Mouse (Mus musculus): ENCODE data around the gene Pithd1. TPM values are rescaled to one million over a fixed set of nuclear protein-coding genes. Genes with fewer than 3 reads are reported as not detected.
"Not testable (repeated sequence)": the region's sequence is repeated elsewhere in the genome, so short reads cannot be mapped to it uniquely, and the experiment has no call there.

Pithd1 gene
- polyA plus RNA-seq, 1 experiment from 2014 or later: 56.7 TPM

DNA sequence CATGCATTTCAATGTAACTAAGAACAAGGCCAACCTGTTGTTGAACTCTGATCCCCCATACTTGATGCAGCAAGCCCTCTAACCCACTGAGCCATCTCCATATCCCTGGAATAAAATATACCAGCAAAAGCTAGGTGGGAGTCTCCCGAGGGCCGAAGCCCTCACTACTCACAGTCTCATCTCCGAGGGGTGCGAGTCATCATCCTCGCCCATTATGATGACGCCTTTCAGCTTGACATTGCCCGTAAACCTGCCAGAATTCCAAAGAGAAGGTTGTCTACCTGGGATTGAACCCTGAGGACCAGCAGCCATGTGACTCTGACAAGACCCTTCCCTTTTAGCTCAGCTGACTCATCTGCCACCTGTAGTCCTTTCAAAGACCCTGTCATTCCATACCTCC, 1.3 kb downstream of the Pithd1 start:
- no peak overlapping the region for H3K27ac ChIP-seq (replicated peaks)
- peak overlapping the region; percentile 71 for H3K4me2 ChIP-seq (replicated peaks)
- H3K9me3 ChIP-seq (replicated peaks): no peaks in the 10 kb centered on the region
- peaks cover 27% of the 10 kb centered on the region for H3K36me3 ChIP-seq
- peaks cover 18% of the 10 kb centered on the region for H3K4me1 ChIP-seq
- no peaks in the 10 kb centered on the region for H3K27me3 ChIP-seq
- no peak overlapping the region for H3K9ac ChIP-seq
- peak overlapping the region; percentile 97 for H3K4me3 ChIP-seq (replicated peaks)
- ATAC-seq (ENCODE audit: insufficient number of reproducible peaks, low FRiP score, low TSS enrichment, low read depth): no peak
- WGBS: 85% methylated on average over 7 of the region's 7 CpGs

DNA sequence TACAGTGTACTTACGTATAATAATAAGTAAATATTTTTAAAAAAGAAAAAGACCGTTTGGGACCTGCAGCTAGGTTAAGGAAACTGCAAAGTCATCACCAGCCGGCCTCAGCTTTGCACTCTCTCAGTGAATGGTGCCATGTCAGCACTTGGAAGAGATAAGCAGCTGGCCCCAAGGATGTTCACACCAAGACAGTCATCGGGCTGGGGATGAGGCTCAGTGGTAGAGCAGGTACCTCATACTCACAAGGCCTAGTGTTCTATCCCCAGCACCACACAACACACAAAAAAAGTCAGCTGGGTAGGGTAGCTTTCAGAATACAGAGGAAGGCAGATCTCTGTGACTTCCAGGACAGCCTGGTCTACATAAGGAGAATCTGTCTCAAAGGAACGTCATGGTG, 1.9 kb downstream of the Pithd1 start:
- no peak for ATAC-seq (ENCODE audit: insufficient number of reproducible peaks, low FRiP score, low TSS enrichment, low read depth)
- Histone ChIP-seq H3K27me3 (no peaks in the 10 kb centered on the region), H3K27ac (replicated peaks) (no peak overlapping the region), H3K4me1 (peaks cover 18% of the 10 kb centered on the region), H3K4me2 (replicated peaks) (peak overlapping the region; percentile 71; the same call in 1 of the 2 replicates), H3K9ac (no peak overlapping the region), H3K36me3 (peaks cover 27% of the 10 kb centered on the region), H3K4me3 (replicated peaks) (no peak overlapping the region), H3K9me3 (replicated peaks) (no peaks in the 10 kb centered on the region)
- 84% methylated on average over 5 of the region's 5 CpGs for WGBS

DNA sequence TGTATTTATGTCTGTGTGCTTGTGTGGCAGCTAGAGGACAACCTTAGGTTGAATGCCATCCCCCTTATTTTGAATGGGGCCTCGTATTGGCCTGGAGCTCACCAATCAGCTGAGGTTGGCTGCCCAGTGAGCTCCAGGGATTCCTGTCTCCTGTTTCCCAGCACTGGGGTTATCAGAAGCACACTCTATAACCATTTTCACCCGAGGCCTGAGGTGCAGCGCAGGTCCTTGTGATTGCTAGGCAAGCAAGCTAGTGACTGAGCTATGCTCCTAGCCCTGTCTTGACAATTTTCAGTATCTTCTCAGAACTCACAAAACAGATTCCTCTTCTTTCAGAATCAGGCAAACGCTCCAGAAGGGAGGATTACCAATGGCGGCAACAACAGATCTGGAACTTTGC, 2.5 kb downstream of the Pithd1 start:
- 87% methylated on average over 5 of the region's 5 CpGs for WGBS
- no peaks in the 10 kb centered on the region for H3K9me3 ChIP-seq (replicated peaks)
- H3K27me3 ChIP-seq: no peaks in the 10 kb centered on the region
- H3K36me3 ChIP-seq: peaks cover 27% of the 10 kb centered on the region
- H3K9ac ChIP-seq: no peak overlapping the region
- peaks cover 18% of the 10 kb centered on the region for H3K4me1 ChIP-seq
- H3K4me3 ChIP-seq (replicated peaks): no peak overlapping the region
- no peak overlapping the region for H3K27ac ChIP-seq (replicated peaks)
- H3K4me2 ChIP-seq (replicated peaks): no peak overlapping the region
- ATAC-seq (ENCODE audit: insufficient number of reproducible peaks, low FRiP score, low TSS enrichment, low read depth): no peak

DNA sequence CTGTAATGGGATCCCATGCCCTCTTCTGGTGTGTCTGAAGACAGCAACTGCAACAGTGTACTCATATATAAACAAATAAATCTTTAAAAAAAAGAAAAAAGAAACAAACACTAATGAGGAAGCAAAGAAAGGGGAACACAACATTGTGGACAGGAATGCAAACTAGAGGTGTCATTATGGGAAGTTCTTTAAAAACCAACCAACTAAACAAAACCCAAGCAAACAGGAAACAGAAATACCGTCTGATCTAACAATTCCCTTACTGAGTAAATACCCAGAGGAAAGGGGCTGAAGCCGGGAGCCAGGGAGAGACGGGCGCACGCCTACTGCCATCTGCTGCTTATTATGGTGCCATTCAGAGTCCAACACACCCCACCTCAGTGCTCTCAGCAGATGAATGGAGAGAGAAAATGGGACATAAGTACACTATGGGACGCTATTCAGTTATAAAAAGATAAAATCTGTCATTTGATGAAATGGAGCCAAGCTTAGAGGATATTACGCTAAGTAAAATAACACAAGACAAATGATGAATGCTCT, 5.5 kb downstream of the Pithd1 start:
- Histone ChIP-seq H3K4me3 (replicated peaks) (no peak overlapping the region), H3K27me3 (no peaks in the 10 kb centered on the region), H3K4me1 (peaks cover 14% of the 10 kb centered on the region), H3K9me3 (replicated peaks) (no peaks in the 10 kb centered on the region), H3K27ac (replicated peaks) (0 out of 2 replicates have a peak overlapping the region, but pooled peaks have one; percentile 5), H3K36me3 (peaks cover 44% of the 10 kb centered on the region), H3K4me2 (replicated peaks) (no peak overlapping the region), H3K9ac (no peak overlapping the region)
- ATAC-seq (ENCODE audit: insufficient number of reproducible peaks, low FRiP score, low TSS enrichment, low read depth): no peak
- WGBS: 40% methylated on average over 7 of the region's 7 CpGs

DNA sequence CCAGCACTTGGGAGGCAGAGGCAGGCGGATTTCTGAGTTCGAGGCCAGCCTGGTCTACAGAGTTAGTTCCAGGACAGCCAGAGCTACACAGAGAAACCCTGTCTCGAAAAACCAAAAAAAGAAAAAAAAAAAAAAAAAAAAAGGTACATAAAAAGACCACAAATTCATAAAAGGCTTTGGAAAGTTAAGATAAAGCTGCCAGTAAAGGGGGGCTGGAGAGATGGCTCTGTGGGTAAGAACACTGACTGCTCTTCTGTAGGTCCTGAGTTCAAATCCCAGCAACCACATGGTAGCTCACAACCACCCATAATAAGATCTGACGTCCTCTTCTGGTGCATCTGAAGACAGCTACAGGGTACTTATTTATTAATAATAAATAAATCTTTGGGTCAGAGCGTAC, 6.8 kb downstream of the Pithd1 start:
- WGBS: 93% methylated on average over 5 of the region's 5 CpGs
- H3K4me2 ChIP-seq (replicated peaks); H3K27me3 ChIP-seq: not testable (repeated sequence)

DNA sequence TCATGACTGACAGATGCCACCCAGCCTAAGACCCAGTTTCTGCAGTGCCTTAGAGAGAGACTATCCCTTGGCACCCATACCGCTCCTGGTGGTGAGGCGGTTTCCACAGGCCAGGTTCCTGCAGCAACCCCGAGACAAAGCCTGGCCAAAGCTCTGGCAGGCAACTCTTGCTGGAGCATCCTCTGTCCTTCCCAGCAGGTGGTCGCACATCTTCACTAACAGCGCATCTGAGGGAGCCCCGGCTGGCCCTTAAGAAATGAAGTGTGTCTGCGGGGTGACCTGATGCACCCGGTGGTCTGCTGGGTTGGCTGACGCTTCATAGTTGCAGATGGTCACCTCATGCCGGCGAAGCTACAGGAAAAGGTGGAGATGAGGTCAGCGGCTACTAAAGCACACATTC, 10.9 kb downstream of the Pithd1 start:
- no peak for ATAC-seq (ENCODE audit: insufficient number of reproducible peaks, low FRiP score, low TSS enrichment, low read depth)
- WGBS: 93% methylated on average over 12 of the region's 12 CpGs
- H3K36me3 ChIP-seq: peaks cover 38% of the 10 kb centered on the region

More for the DNA sequence above, 6.8 kb downstream of the Pithd1 start:
- peaks cover 57% of the 10 kb centered on the region for H3K36me3 ChIP-seq
- H3K9me3 ChIP-seq (replicated peaks); H3K4me3 ChIP-seq (replicated peaks); H3K27ac ChIP-seq (replicated peaks); ATAC-seq (ENCODE audit: insufficient number of reproducible peaks, low FRiP score, low TSS enrichment, low read depth); H3K9ac ChIP-seq; H3K4me1 ChIP-seq: not testable (repeated sequence)

DNA sequence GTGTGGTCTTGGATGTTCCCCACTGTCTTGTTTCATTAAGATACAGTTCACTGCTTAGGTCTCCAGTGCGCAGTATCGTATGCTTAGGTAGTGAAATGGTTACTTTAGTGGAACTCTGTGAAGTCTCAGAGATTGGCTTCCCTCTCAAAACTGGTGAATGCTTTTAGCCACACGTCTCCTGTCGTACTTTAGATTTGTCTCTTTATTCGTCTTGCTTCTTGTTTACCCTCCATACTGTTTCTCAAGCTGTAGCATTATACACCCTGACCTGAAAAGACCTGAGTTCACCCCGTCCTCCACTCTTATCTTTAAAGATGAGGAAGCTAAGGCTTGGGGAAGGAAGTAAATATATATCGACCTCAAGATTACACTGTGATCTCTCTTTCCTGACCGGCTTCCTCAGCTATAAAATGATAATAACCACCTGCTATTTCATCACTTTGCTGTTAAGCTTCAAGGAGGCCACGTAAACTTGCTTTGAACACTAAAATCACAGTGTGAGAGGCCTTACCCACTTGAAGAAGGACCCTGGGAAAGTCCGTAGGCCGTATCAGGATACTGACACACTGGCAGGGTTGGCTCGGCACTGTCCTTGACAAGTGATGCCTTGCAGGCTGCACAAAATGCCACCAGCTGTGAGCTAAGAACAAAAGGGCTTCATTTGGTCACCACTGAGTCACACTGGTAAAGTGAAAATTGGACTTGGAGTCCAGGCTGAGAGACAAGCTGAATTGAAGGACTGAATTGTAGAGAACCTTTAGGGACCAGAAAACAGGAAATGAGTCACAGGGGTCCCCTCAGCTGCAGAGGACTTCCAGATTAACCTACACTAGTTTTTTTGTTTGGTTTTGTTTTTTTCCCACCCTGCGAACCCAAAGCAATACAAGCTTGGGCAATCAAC, 13.9 kb downstream of the Pithd1 start:
- no peak for ATAC-seq (ENCODE audit: insufficient number of reproducible peaks, low FRiP score, low TSS enrichment, low read depth)
- peak overlapping the region; percentile 78; the same call in 1 of the 2 replicates for H3K27ac ChIP-seq (replicated peaks)
- H3K9ac ChIP-seq: no peak overlapping the region
- H3K36me3 ChIP-seq: peaks cover 50% of the 10 kb centered on the region
- H3K27me3 ChIP-seq: no peaks in the 10 kb centered on the region
- peak overlapping the region; percentile 94 for H3K4me2 ChIP-seq (replicated peaks)
- H3K4me3 ChIP-seq (replicated peaks): peak overlapping the region; percentile 99
- H3K9me3 ChIP-seq (replicated peaks): no peaks in the 10 kb centered on the region
- H3K4me1 ChIP-seq: peaks cover 22% of the 10 kb centered on the region
- WGBS: 75% methylated on average over 13 of the region's 13 CpGs

More for the DNA sequence above, 10.9 kb downstream of the Pithd1 start:
- Histone ChIP-seq H3K4me2 (replicated peaks) (no peak overlapping the region), H3K9me3 (replicated peaks) (no peaks in the 10 kb centered on the region), H3K27ac (replicated peaks) (no peak overlapping the region), H3K27me3 (no peaks in the 10 kb centered on the region), H3K9ac (no peak overlapping the region), H3K4me1 (peaks cover 10% of the 10 kb centered on the region), H3K4me3 (replicated peaks) (no peak overlapping the region)

DNA sequence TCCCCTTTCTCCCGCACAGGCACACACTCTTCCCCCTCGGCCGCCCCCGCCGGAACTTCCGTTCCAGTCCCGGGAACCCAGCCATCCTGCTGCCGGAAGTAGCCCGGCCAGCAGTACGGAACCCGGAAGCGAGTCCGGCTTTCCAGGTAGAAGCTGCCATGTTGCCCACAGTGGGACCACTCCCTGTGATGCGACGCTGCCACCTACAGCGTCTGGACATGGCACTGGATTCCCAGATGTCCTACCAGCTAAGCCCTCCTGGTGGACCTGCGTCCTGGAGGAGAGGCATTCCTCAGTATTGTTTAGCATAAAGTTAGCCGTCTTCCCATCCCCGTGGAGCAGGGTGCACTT, 14.5 kb downstream of the Pithd1 start, which contains the start of gene Lypla2:
Gene Lypla2, minus strand, starts transcription at position 71 of the 351 bp plus-strand sequence.
- H3K27ac ChIP-seq (replicated peaks): peak within 1 kb of the TSS; percentile 78
- H3K27me3 ChIP-seq: no peaks in the 10 kb centered on the region
- no peaks in the 10 kb centered on the region for H3K9me3 ChIP-seq (replicated peaks)
- H3K36me3 ChIP-seq: peaks cover 56% of the 10 kb centered on the region
- peak; percentile 70 for ATAC-seq (ENCODE audit: insufficient number of reproducible peaks, low FRiP score, low TSS enrichment, low read depth)
- 2% methylated on average over 19 of the region's 19 CpGs for WGBS
- peak within 1 kb of the TSS; percentile 94 for H3K4me2 ChIP-seq (replicated peaks)
- peak within 1 kb of the TSS; percentile 99 for H3K4me3 ChIP-seq (replicated peaks)
- H3K4me1 ChIP-seq: peaks cover 22% of the 10 kb centered on the region
- peak within 1 kb of the TSS; percentile 90 for H3K9ac ChIP-seq

DNA sequence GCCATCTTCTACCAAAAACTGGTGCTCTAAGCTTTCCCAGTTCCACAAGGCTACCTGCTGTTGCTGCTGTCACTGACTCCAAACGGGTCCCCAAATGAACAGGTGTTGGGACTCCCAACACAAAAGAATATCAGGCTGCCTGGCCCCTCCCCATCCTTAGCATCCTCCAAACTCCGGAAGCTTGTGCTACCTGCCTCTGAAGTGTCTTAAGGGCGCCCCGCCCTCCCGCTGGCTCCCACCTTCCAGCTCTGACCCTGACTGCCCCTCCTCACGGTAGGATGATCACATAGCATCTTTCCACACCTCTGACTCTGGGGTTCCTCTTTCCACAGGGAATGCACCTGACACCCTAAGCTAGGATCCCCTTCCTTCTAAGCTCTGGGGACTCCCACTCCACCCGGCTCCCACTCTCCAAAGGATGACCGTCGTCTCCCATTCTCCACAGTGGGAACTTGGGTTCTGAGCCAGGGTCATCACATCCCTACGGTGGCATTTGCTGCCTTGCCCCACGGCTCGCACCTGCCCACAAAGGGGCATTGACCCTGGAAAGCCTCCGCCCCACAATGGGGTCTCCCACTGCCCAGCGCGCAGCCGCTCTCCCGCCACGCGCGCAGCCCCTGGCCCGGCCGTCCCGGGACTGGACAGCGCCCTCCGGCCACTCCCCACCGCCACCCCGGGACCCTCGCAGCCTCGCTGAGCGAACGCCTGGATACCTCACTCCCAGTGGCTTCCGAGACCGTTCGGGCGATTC, 15.1 kb downstream of the Pithd1 start:
- under 1% methylated on average over 35 of the region's 35 CpGs for WGBS
- H3K36me3 ChIP-seq: peaks cover 58% of the 10 kb centered on the region
- no peaks in the 10 kb centered on the region for H3K27me3 ChIP-seq

DNA sequence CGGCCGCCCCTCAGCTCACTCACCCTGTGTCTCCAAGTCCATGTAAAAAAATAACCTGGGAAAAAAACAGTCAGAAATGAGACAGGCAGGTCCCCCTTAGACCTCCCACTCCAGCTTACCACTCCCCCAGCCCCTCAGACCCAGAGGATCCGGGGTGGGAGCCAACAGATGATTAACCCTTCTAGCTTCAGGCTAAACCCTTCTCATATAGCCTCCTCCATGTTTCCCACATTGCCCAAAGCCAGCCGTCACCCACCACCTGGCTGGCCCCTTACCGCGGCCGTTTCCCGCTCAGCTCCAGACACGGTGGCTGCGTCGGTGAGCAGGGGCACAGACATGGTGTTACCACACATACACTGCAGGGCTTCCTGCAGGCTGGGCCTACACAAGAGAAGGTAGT, 16.5 kb downstream of the Pithd1 start:
- Histone ChIP-seq H3K4me1 (peaks cover 22% of the 10 kb centered on the region), H3K4me3 (replicated peaks) (0 out of 2 replicates have a peak overlapping the region, but pooled peaks have one; percentile 99), H3K4me2 (replicated peaks) (no peak overlapping the region), H3K27ac (replicated peaks) (no peak overlapping the region), H3K27me3 (no peaks in the 10 kb centered on the region), H3K9ac (no peak overlapping the region), H3K9me3 (replicated peaks) (no peaks in the 10 kb centered on the region), H3K36me3 (peaks cover 56% of the 10 kb centered on the region)
- no peak for ATAC-seq (ENCODE audit: insufficient number of reproducible peaks, low FRiP score, low TSS enrichment, low read depth)
- 76% methylated on average over 11 of the region's 11 CpGs for WGBS

More for the DNA sequence above, 15.1 kb downstream of the Pithd1 start:
- peaks cover 22% of the 10 kb centered on the region for H3K4me1 ChIP-seq
- H3K4me2 ChIP-seq (replicated peaks): peak overlapping the region; percentile 94
- H3K9ac ChIP-seq: peak overlapping the region; percentile 90
- H3K27ac ChIP-seq (replicated peaks): peak overlapping the region; percentile 78
- peak overlapping the region; percentile 99 for H3K4me3 ChIP-seq (replicated peaks)
- H3K9me3 ChIP-seq (replicated peaks): no peaks in the 10 kb centered on the region
- ATAC-seq (ENCODE audit: insufficient number of reproducible peaks, low FRiP score, low TSS enrichment, low read depth): peak; percentile 58
